Mouse (Mus musculus): ENCODE results near the gene Prdx2.

DNA sequence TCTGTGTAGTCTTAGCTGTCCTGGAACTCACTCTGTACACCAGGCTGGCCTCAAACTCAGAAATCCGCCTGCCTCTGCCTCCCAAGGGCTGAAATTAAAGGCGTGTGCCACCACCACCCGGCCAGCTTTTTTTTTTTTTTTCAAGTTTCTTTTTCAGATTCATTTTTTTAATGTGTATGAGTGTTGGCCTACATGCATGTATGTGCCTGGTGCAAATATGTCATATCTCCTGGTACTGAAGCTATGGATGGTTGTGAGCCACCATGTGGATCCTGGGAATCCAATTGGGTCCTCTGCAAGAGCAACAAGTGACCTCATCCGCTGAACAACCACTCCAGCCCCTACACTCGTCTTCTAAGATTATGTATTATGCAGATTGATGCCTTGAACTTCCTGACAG, 18.0 kb downstream of the Prdx2 start:
- TF ChIP-seq CTCF (IDR thresholded peaks at IDR 0.05; ENCODE audit: low read depth) = no peak
- no peak for TF ChIP-seq EP300 (optimal IDR thresholded peaks at IDR 0.05)

All from stomach, postnatal 0 days (tissue).